Mouse (Mus musculus) common myeloid progenitor, adult 5-6 weeks (primary cell): ENCODE data around the gene Phgr1. TPM values are rescaled to one million over a fixed set of nuclear protein-coding genes. Genes with fewer than 3 reads are reported as not detected.
A peak's percentile ranks its signal among the peaks of the same experiment; 100 is the strongest.

Experiments used
- ATAC-seq: replicated peaks from 2 replicates; pipeline ENCODE4 v1.8.0; 2016; ENCODE audit warnings: low read depth, mild to moderate bottlenecking, moderate TSS enrichment, inconsistent platforms; ENCODE audit not compliant: poor library complexity, severe bottlenecking
- total RNA-seq: library from RNA; stranded (forward); fragments of 200-1000, 187-1606 nt; gene quantifications from 2 replicates; pipeline ENCODE4 v1.2.3, GENCODE M21; 2017

The Phgr1 gene
- total RNA-seq, result not detected in 2 replicates

DNA sequence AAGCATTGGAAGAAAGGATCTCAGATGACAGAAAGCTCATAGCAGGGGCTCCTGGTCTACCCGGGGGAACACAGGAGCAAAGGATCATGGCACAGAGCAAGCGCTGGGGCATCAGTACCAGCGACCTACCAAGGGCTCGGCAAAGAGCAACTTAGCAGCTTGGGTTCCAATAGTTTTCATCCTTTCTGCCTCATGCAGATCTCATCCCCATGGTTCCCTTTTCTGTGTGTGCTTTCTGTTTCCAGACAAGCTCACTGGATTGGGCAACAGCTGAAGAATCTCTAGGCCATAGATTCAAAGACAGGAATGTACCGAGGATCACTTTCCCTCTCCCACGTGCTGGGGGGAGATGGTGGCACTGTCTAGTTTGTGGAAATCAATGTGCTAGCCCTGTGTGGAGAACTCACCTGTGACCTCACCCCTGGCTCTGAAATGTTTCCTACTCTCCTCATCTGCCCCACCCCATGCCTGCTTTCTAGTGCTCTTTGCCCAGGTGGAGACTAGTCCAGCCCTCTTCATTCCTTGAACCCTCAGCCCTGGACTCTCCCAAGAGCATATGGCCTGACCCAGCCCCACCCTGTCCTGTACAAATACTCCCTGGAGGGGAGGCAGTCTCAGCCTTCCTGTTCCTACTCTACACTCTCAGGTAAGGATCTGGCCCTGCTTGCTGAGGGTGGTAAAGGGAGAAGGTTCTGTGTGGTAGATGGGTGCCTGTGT is at the start of gene Phgr1:
Gene Phgr1, plus strand, starts transcription at position 612 of the 717 bp plus-strand sequence.
- peak; percentile 24; the same call in 1 of the 2 replicates for ATAC-seq

GRCm38 (mm10) chr2:118723693-118724486 is 48.7 kb upstream of the Phgr1 start:
- ATAC-seq, result peak; percentile 41

- no peak for ATAC-seq
Measured at GRCm38 (mm10) chr2:118725511-118725910, 47.1 kb upstream of the Phgr1 start.

- no peak for ATAC-seq
Measured at GRCm38 (mm10) chr2:118726873-118727272, 45.7 kb upstream of the Phgr1 start.

DNA sequence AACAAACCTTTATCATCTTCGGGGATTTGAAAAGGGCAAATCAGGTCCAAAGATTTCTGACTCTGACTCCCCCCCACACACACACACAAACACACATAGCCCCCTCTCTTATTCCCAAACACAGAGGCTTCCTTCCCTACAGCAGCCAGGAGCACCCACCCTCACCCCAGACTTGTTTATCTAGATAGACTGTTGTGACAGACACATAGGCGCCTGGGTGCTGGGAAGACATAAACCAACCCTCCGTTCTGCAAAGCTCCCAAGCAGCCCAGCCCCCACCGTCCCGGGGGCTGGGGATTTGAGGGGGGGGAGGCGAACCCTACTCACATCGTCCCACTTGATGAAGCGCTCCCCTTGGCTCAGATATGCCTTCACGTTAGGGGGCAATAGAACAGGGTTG is 44.7 kb upstream of the Phgr1 start:
- ATAC-seq, result no peak

GRCm38 (mm10) chr2:118728337-118728736 is 44.2 kb upstream of the Phgr1 start, which contains the start of gene Plcb2:
Gene Plcb2, minus strand, starts transcription at chr2:118728438.
- peak; percentile 40 for ATAC-seq

- ATAC-seq, result peak; percentile 48
Measured at GRCm38 (mm10) chr2:118729194-118729593, 43.4 kb upstream of the Phgr1 start.

GRCm38 (mm10) chr2:118729816-118730621 is 42.5 kb upstream of the Phgr1 start:
- no peak for ATAC-seq

GRCm38 (mm10) chr2:118730622-118730915 is 42.0 kb upstream of the Phgr1 start:
- peak; percentile 63 for ATAC-seq

DNA sequence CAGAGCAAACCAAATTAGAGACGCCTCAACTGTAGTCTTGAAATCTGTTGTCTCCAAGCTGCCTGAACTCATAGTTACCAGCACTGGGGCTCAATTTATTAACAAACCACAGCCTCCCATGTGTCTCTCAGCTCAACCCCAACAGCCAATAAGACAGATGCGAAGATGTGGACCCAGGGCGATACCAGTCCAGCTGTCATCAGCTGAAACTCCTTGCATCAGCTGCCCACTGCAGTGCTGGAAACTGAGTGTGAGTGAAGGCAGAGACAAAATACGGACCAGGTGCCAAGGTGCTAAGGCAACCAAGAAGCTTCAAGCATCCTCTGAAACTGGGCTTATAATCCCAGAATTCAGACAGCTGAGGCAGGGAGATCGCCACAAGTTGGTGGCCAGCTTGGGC is 40.6 kb upstream of the Phgr1 start:
- no peak for ATAC-seq

DNA sequence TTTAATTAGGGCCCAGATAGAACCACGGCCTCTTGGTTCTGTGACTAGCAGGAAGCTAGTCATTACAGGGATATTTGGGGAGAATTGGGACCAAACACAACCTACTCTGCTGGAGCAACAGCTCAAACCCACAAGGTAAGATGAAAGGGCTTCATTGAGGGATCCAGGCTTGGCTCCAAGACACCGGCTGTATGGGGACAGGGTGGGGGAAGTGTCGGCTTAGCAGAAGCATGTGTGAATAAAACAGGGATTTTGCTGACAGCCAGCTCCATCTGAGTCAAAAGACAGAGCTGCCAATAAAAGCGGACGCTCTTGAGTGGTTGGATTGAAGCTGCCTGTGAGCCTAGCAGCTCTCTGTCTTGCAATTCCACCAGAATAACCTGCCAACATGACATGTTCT is 39.2 kb upstream of the Phgr1 start:
- ATAC-seq, result no peak

DNA sequence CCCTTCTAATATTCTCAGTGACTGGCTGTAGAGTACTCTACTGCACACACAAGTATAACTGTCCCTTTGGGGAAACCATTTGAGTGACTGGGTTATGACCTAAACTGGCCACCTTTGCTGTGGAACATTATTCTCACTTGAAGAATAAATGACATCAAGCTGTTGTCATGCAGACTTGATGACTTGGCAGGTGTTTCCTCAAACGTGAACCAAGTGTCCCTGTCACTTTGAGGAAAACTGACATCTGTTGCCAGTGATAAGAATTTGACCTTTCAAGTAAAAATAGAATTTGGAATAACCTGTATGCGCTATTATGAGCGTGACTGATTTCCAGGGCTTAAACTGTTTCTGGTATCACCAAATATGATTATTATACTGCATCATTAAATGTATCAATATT is 32.2 kb upstream of the Phgr1 start:
- ATAC-seq, result no peak

GRCm38 (mm10) chr2:118741183-118741582 is 31.4 kb upstream of the Phgr1 start:
- no peak for ATAC-seq

DNA sequence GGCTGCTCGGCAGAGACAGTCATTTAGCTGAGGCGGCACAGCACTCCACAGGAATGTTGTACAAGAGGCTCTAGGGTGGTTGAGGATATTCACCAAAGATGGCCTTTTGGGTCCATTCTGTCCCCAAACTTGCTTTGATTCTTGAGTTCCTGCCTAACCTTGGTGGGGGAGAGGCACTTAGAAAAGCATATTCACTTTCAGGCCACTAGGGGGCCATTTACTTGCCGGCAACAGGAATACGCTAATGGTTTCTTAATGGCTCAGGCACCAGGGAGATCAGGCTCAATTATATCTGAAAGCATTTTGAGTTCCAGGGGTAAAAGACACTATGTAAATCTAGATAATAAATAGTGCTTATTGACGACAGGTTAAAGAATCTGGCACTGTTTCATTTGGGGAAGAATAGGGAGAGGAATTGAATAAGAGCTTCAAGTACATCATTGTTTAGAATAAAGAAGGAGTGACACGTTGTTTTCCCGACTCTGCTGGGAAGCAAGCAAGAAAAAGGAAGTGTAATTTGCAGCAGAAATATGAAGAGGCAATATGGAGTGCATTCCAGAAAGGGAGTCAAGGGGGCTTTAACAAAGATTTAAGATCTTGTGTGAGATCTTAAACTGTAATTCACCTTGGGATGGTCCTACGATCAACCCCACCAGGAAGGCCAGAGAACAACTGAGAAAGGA is 29.2 kb upstream of the Phgr1 start:
- peak; percentile 40; the same call in 1 of the 2 replicates for ATAC-seq

DNA sequence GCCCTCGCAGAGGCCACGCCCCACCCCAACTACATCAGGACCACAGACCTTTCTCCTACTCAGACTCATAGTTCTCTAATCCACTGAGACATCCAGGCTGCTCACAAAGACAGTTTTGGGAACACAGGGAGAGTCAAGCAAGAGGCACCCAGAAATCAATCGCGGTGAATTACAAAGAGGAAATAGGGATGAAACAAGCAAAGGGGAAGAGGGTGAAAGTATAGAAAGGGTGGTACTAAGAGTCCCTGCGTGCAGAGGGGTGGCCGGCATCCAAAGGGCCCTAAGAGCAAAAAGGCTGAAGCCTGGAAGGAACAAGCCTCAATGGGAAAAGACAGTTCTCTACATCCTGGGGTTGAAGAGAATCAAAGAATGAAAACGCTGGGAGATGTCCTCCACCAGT is 27.9 kb upstream of the Phgr1 start:
- ATAC-seq, result no peak; the same call in 1 of the 2 replicates

GRCm38 (mm10) chr2:118745232-118745884 is 27.2 kb upstream of the Phgr1 start, which contains the start of gene Inafm2:
Gene Inafm2, plus strand, starts transcription at chr2:118745758.
- ATAC-seq, result peak; percentile 79

GRCm38 (mm10) chr2:118745915-118746901 is 26.4 kb upstream of the Phgr1 start:
- ATAC-seq, result no peak

GRCm38 (mm10) chr2:118747301-118747960 is 25.1 kb upstream of the Phgr1 start:
- ATAC-seq, result no peak
